Mouse (Mus musculus): Measurements from ENCODE around the gene Rac1.
"Not testable (repeated sequence)": the region's sequence is repeated elsewhere in the genome, so short reads cannot be mapped to it uniquely, and the experiment has no call there.

The Rac1 gene

DNA sequence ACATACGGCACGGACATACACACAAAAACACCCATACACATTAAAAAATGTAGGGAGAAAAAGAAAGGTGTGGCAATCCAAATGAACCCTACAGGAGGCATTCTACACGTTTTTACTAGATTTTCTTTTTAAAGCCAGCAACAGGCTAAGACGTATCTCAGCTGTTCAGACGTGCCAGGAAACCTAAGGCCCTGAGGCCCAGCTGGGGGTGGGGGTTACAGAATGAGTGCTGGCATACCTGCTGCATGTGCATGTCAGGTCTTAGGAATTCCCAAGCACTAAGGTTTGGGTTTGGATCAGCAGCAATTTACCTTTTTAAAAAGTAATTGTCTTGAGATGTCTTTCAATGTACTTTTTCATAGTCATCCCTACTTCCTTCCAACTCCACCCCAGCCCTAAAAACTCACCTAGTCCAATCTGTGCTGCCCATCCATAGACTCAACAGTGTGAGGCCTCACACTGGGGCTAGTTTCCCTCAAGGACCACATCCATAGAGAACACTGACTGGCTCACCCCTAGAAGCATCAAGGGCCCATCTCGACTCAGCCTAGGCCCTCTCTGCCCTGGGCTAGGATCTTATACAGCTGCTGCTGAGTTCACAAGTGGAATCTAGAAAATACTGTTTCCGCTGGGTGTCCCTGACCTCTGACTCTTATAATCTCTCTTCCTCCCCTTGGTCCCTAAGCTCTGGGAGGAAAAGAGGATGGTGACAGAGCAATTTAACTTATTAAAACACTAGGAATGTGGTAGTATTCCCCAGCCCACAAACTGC, 2.2 kb downstream of the Rac1 start:
- no peak for DNase-seq (ENCODE audit: low read depth, low spot score)

DNA sequence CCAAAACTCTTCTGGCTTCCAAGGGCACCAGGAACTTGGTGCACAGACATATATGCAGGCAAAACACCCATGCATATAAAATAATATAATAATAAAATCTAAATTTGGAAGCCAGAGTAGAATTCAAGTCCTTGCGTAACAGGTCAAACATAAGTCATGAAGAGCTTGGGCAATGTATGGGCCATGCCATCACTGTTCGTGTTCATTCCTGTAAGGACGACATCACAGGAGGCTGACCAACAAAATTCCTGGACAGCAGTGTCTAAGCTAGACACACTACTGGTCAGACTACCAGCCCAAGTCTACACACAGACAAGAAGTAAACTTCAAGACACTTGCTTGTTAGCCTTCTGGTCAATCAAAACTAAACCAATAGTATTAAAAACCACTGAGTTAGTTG, 5.0 kb downstream of the Rac1 start:
- no peak for DNase-seq (ENCODE audit: low read depth, low spot score)

GRCm38 (mm10) chr5:143520415-143520814, 7.4 kb downstream of the Rac1 start:
- no peak for DNase-seq (ENCODE audit: low read depth, low spot score)

DNA sequence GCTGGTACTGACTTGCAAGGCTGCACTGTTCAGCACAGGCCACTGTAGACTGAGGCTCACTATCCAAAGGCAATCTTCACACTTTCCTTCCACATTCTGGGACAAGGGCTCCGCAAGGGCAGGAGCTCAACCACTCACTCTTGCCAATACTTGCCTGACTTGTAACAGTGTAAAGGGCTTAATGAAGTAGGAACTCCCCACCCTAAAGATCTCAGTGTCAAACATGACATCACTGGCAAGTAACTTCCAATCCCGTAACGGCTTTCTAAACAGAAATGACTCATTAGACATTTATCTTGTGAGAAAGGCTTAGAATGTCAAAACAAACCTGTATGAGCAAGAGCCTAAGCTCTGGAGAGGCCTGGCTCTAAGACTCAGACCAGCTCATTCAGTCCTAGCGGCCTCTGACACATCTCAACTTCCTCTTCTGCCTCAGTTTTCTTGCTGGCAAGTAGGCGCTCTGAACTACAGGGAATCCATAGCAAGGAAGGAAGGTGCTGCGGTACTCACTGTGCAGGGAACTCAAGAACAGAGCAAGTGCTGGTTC, 9.7 kb downstream of the Rac1 start:
- DNase-seq (ENCODE audit: low read depth, low spot score) = no peak

GRCm38 (mm10) chr5:143517436-143517835, 10.4 kb downstream of the Rac1 start:
- DNase-seq (ENCODE audit: low read depth, low spot score) = no peak

DNA sequence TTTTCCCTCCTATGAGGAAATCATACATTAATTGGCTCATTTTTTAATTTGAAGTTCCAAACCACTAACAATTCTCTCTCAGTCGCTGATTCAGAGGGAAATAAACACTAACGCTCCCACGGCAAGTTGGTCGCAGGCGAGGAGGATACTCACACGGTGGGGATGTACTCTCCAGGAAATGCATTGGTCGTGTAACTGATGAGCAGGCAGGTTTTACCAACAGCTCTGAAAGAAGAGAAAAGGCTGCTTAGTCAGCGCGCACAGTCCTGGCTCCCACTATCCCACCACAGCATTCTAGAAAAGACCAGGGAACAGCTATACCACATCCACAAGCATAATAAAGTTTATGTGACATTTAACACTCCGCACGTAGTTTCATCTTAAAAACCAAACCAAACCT, 10.8 kb downstream of the Rac1 start:
- DNase-seq (ENCODE audit: low read depth, low spot score) = no peak

- no peak for DNase-seq (ENCODE audit: low read depth, low spot score)
Measured at GRCm38 (mm10) chr5:143514878-143515277, 13.0 kb downstream of the Rac1 start.

DNA sequence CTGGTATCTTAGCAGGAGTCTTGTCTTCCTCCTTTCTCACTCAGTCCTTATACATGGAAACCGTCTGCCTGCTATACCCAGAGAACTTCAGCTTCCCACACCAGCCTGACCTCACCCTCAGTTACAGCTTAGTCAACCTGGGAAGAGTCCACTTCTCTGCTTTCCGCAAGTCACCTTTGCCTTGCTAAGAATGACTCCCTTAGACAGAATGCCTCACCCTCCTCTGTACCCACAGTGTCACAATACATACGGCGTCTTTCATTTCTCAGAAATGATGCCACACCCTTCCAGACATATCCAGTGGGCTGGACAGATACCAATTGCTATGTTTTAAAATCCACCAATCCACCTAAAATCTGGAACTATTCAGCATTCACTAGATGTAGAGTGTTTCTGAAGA, 15.5 kb downstream of the Rac1 start:
- DNase-seq (ENCODE audit: low read depth, low spot score) = no peak

- DNase-seq (ENCODE audit: low read depth, low spot score) = no peak
Measured at GRCm38 (mm10) chr5:143511577-143511976, 16.3 kb downstream of the Rac1 start.

- no peak for DNase-seq (ENCODE audit: low read depth, low spot score)
Measured at GRCm38 (mm10) chr5:143509737-143510136, 18.1 kb downstream of the Rac1 start.

DNA sequence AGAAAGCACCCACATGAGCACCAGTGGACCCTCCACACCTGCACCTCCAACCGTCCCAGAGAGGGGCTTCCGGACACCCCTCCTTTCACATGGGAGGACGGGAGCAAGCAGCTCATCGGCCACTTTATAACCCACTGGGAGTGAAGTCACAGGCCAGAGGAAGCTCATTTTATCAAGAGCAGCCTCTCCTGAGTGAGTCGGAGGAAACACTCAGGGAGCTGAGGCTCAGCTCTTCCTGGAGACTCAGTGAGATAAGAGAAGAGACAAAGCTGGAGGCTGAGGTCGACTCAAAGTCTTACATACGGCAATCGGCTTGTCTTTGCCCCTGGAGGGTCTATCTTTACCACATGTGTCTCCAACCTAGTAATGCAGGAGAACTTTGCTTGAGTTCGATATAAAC, 18.5 kb downstream of the Rac1 start:
- no peak for DNase-seq (ENCODE audit: low read depth, low spot score)

- no peak for DNase-seq (ENCODE audit: low read depth, low spot score)
Measured at GRCm38 (mm10) chr5:143505545-143505944, 22.3 kb downstream of the Rac1 start.

DNA sequence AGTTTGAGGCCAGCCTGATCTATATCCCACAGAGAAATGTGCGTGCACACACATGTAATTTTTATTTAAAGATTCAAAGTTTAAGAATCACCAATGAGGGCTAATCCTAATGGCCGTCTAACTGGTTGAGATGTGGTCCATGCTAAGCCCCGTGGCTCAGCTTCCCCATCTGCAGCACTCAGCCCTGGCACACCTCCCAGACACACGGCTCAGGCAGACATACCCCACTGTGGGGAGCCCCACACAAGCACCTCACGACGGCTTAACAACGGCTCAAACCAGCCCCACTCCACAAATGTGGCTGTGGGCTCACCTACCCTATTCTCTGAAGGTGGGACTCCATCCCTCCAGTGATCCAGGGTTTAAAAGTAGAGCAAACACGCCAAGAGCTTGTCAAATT, 22.8 kb downstream of the Rac1 start:
- no peak for DNase-seq (ENCODE audit: low read depth, low spot score)

- no peak for DNase-seq (ENCODE audit: low read depth, low spot score)
Measured at GRCm38 (mm10) chr5:143504453-143504852, 23.4 kb downstream of the Rac1 start.

DNA sequence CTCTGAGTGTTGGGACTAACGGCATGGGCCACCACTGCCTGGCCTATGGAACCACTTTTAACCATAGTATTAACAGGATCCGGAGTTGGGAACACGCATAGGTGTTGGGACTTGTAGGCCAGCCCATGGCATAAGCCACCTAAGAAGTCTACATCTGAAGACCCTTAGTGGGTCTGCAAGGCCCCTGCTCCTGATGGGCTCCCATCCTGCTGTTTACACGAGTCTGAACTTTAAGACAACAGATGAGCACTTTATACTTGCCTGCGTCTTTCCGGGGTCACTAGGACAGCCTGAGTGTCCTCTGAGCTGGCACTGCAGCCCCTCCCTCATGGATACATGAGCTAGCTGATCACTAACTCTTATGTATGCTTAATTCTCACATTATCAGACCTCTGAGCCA, 24.1 kb downstream of the Rac1 start:
- no peak for DNase-seq (ENCODE audit: low read depth, low spot score)

DNA sequence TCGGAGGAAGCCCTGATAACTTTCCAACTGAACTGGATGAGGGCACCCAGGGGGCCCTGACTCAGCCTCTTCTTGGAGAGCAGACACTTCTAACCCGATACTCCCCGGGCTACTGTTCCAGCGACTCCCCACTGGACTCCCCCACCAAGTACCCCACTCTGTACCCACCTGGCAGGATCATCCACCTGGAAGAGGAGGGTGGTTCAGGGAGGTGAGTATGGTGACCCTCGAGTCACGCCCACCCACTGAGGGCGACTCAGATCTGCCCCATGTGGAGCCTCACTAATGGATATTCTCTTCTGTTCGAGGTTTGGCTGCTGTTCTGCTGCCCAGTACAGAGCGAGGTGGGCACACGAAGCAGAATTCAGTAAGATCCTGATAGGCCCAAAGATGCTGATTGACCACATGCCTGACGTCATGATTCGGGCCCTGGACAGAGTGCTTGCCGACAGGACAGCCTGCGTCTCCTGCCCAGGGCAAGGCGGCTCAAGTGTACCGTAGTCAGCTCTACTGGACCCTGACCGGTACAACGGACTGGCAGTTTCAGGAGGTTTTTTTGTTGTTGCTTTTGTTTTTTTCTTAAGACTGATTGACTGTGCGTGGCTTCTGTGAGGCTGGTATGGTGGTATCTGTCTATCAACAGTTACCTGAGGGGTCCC, 24.8 kb downstream of the Rac1 start:
- no peak for DNase-seq (ENCODE audit: low read depth, low spot score)

- no peak for DNase-seq (ENCODE audit: low read depth, low spot score)
Measured at GRCm38 (mm10) chr5:143501649-143502048, 26.2 kb downstream of the Rac1 start.

- DNase-seq (ENCODE audit: low read depth, low spot score) = no peak
Measured at GRCm38 (mm10) chr5:143501140-143501539, 26.7 kb downstream of the Rac1 start.

GRCm38 (mm10) chr5:143500711-143501110, 27.1 kb downstream of the Rac1 start:
- DNase-seq (ENCODE audit: low read depth, low spot score) = not testable (repeated sequence)

- no peak for DNase-seq (ENCODE audit: low read depth, low spot score)
Measured at GRCm38 (mm10) chr5:143499686-143500085, 28.1 kb downstream of the Rac1 start.

GRCm38 (mm10) chr5:143499197-143499596, 28.6 kb downstream of the Rac1 start:
- DNase-seq (ENCODE audit: low read depth, low spot score) = no peak

GRCm38 (mm10) chr5:143497451-143497850, 30.4 kb downstream of the Rac1 start:
- DNase-seq (ENCODE audit: low read depth, low spot score) = no peak

DNA sequence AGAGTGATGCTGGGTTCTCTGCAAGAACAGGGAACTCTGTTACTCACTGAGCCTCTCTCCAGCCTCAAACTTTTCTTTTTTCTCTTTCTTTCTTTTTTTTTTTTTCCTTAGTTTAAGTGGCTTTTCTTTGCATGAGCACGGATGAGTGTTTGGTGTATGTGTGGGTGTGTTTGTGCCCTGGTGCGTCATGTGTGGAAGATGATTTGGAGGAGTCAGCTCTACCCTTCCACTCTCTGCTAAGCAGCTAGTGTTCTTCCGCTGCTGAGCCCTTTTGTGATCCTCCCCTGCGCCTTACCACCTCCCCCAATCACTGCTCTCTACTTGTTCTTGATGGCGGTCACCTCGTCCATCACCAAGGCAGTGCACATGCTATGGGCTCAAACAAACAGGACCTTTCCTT, 32.1 kb downstream of the Rac1 start:
- no peak for DNase-seq (ENCODE audit: low read depth, low spot score)
